In genomic region chr1:181535165-181535873, GRCm38 (mm10) we compare ENCODE assay signal across 8 mouse cellular contexts. TPM values are rescaled to one million over a fixed set of nuclear protein-coding genes. Genes with fewer than 3 reads are reported as not detected.
DNase-seq lines count a peak whose midpoint lies in the region; ATAC-seq lines count a peak whose summit lies in the region.
"Had no signal": no experiment of that assay in that cellular context is flagged by ENCODE, and none has a peak within 500 bp of the region (broad histone marks: within the 10 kb centered on the region; RNA-seq: fewer than 3 reads in every experiment).

No protein-coding gene starts in this region.

- H3K36me3 ChIP-seq in kidney, embryonic 15.5 days = no peaks in the 10 kb centered on the region
- H3K36me3 ChIP-seq: liver, embryonic 15.5 days had no signal

- no peaks in the 10 kb centered on the region for H3K27me3 ChIP-seq in kidney, embryonic 15.5 days
- H3K27me3 ChIP-seq: liver, embryonic 15.5 days had no signal

- intact Hi-C loops in left cerebral cortex, postnatal 4 days (cut with DNase I) = no loop called here
- intact Hi-C loops in gastrocnemius, postnatal 36 days (cut with DNase I) = no loop called here

- no peak overlapping the region for H3K4me2 ChIP-seq in kidney, embryonic 15.5 days
- H3K4me2 ChIP-seq: liver, embryonic 15.5 days had no signal

- no peak overlapping the region for H3K4me3 ChIP-seq in kidney, embryonic 15.5 days (replicated peaks)
- H3K4me3 ChIP-seq: liver, embryonic 15.5 days had no signal

- H3K4me1 ChIP-seq in kidney, embryonic 15.5 days = peaks cover 34% of the 10 kb centered on the region
- H3K4me1 ChIP-seq: liver, embryonic 15.5 days had no signal

- WGBS in kidney, embryonic 15.5 days = 30% methylated on average over 10 of the region's 10 CpGs

- no peaks in the 10 kb centered on the region for H3K9me3 ChIP-seq in kidney, embryonic 15.5 days (replicated peaks)
- H3K9me3 ChIP-seq: liver, embryonic 15.5 days had no signal

- peak; percentile 50 for DNase-seq in left cerebral cortex, adult 11 months (ENCODE audit: low spot score)
- no peak for DNase-seq in left cerebral cortex, postnatal 4 days
- peak; percentile 56 to 59 for DNase-seq in adrenal gland, postnatal 36 days
- peak; percentile 58 for DNase-seq in right cerebral cortex, postnatal 25 days
- DNase-seq in urinary bladder, postnatal 25 days (ENCODE audit: low spot score) = no peak
- no peak for DNase-seq in gastrocnemius, postnatal 36 days

- no peak overlapping the region for H3K9ac ChIP-seq in kidney, embryonic 15.5 days
- H3K9ac ChIP-seq: liver, embryonic 15.5 days had no signal

- ATAC-seq in kidney, embryonic 15.5 days (replicated peaks; ENCODE audit: low FRiP score) = 0 out of 2 replicates have a peak, but pooled peaks have one; percentile 20

- H3K27ac ChIP-seq in kidney, embryonic 15.5 days = peak overlapping the region; percentile 45
- H3K27ac ChIP-seq: liver, embryonic 15.5 days had no signal

RNA-seq across cellular contexts. Expression of gene Ccdc121, which starts 24.1 kb away (rescaled TPM):
- under 1 TPM in 1 of 2 experiments, not detected in 1; 0.44 TPM for total RNA-seq in left cerebral cortex, postnatal 4 days (2021)
- total RNA-seq in adrenal gland, postnatal 36 days (2021) = not detected
- polyA plus RNA-seq in kidney, embryonic 15.5 days (2015; fragmentation: Nextera tagmentation; extraction: Ambion mirVana) = 0.08 and 0.32 TPM in 2 replicates
- not detected for total RNA-seq in gastrocnemius, postnatal 36 days (2021)
- polyA plus RNA-seq: liver, embryonic 15.5 days had no signal

RNA-seq across cellular contexts. Expression of gene Dnah14, which starts 41.0 kb away (rescaled TPM):
- total RNA-seq in left cerebral cortex, postnatal 4 days (2021) = 1 to 10 TPM; 1.6 to 2.2 TPM
- under 1 TPM in 1 of 2 experiments, not detected in 1; 0.03 TPM for total RNA-seq in adrenal gland, postnatal 36 days (2021)
- polyA plus RNA-seq in kidney, embryonic 15.5 days (2015; fragmentation: Nextera tagmentation; extraction: Ambion mirVana) = 1.4 and 2.0 TPM in 2 replicates
- under 1 TPM; 0.30 to 0.36 TPM for total RNA-seq in gastrocnemius, postnatal 36 days (2021)

Comparison
In these comparisons a context has a peak if more than half of its experiments do, and no peak if none do; other contexts are left out.
1. DNase-seq: peak in left cerebral cortex, adult 11 months (single experiment), adrenal gland, postnatal 36 days (2 of 2) and right cerebral cortex, postnatal 25 days (single experiment); none in left cerebral cortex, postnatal 4 days (single experiment), urinary bladder, postnatal 25 days (single experiment) and gastrocnemius, postnatal 36 days (0 of 2).